Mouse (Mus musculus): Measurements from ENCODE around the gene Birc5.

DNA sequence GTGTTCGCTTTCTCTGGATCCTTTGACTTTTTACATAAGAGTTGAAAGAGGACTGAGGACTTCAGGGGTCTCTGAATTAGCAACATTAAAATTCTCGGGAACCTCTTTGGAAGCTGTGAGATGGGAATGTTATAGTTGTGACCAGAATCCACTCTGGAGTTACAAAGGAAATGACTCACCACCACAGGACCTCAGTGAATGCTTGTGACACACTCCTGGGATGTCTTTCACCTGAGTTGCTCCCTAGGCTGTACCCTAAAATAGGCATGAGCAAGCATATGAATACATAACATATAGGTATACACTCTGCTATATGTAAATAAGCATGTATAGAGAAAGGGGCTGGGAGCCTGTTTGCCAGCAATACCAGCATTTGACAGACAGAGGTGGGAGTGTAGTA, 5.6 kb upstream of the Birc5 start:
- TF ChIP-seq CTCF (IDR thresholded peaks at IDR 0.05; ENCODE audit: borderline replicate concordance, control insufficient read depth, extremely low read depth, insufficient read depth, low read length, poor library complexity) (no peak), POLR2A (IDR thresholded peaks at IDR 0.05; ENCODE audit: control insufficient read depth, extremely low read depth, insufficient read depth, low read length, poor library complexity) (no peak)
